Mouse (Mus musculus): ENCODE data around the gene Npb.

Gene Npb

DNA sequence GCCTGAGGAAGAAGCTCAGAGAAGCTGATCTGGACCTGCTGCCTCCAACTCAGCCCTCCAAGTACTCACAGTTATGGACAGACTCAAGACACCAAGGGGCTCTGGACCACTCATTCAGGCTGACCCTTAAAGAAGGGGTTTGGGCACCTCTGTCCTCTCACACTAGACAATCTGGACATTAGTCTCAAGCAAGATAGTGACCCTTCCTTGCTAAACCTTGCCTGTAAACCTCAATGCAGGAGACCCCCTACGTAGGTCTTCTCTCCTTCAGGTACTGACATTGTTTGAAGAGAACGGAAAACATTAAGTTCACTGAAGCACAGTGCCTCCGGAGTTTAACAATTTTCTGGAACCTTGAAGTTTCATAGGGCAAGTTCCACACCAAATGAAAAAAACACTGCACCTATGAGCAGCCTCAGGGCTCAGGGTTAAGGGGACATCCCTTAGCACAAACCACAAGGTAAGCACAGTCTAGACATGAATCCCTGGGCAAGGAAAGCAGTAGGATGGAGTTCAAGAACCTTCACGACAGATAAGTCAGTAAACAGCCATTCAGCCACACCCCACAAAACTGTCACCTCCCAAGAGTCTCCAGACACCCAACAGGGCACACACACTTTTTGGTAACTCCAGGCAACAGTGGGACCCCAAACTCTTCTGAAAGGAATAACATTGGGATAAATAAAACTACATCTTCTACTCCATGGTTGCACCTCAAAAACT is 23.6 kb downstream of the Npb start:
- DNase-seq (ENCODE audit: low read depth) = no peak

DNA sequence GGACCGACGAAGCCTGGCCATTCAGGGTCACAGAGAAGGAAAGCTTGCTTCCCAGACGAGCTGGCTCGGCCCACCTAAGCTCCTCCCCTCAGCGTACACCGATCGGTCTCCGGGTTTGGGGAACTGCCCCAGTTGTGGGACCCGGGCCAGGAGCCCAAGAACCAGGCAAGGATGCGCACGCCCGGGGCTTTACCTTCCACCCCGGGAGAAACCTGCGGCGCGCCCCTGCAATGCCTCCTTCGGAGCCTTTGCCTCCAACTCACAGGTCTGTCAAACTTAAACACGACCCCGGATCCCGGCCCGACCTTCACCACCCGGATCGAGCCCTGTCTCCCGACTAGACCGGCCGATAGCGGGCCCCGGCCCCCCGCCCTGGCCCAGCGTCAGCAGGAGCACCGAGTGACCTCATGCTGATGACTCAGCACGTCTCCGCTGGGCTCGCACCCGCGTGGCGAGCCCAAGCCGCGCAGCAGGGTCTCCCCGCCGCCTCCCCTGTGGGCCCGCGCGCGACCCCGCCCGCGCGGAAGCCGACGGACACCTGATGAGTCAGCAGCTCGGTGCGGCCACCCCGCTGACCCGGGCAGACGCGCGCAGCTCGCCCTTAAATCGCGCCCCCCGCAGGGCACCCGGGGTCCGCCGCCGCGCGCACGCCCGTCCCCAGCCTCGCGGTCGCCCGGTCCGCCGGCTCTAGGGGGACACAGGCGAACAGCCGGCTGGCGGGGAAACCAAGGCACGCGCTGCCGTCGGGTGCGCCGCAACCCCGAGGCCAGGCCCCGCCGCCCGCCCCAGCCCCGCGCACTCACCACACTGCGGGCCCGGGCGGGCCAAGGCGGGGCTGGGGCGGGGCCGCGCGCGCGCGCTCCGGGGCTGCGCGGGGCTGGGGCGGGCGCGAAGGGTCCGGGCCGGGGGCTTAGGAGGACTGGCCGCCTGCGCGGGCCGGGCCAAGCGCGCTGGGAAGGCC is 24.6 kb downstream of the Npb start:
- DNase-seq (ENCODE audit: low read depth) = peak; percentile 86

DNA sequence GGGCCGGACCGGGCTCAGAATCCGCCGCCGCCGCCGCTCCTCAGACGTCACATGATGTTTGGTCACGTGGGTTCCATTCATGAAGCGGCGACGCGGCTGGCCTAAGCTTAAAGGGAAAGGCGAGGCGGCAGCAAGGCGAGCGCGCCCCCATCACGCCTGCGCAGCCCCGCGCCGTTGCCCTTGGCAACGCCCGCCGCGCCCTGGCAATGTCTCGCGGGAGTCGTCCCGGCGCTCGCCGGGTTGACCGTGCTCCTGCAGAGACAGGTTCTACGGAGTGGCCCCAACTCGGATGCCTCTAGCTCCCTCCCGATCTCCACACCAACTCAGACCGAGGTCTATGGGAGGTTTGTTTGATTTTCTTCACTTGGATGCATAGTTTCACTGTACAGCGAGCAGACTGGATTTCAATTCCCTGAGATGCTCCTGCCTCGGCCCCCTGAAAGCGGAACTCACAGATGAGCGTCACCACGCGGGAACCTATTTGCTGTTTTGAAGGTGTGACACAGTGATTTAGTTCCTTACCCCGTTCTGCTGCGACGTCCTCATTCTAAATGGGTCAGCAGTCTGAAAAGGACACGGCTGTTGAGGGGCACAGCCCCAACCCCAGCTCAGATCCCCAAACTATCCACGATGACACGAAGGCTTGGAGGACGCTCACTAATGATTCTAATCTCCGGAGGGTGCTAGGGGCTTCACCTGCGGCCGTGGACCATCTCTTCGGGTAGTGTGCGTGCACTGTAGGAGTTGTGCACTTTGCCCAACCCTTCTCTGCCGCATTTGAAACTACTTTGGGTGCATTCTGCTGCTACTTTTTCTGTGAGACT is 25.5 kb downstream of the Npb start, which contains the start of gene Mafg:
TSS of gene Mafg (minus strand) at position 81 of the 824 bp plus-strand sequence.
- DNase-seq (ENCODE audit: low read depth) = peak; percentile 97

DNA sequence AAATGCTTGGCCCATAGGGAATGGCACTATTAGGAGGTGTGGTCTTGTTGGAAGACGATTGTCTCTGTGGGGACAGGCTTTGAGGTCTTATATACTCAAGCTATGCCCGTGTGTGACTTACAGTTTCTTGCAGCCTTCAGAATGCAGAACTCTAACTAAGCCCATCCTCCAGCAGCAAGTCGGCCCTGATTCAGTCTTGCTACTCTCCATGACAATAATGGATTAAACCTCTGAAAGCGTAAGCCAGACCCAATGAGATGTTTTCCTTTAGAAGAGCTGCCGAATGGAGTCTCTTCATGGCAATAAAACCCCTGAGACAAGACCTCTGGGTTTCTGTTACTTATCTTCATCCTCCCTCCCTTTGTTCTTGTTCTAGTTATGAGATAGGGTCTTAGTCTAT is 26.5 kb downstream of the Npb start:
- DNase-seq (ENCODE audit: low read depth) = no peak

DNA sequence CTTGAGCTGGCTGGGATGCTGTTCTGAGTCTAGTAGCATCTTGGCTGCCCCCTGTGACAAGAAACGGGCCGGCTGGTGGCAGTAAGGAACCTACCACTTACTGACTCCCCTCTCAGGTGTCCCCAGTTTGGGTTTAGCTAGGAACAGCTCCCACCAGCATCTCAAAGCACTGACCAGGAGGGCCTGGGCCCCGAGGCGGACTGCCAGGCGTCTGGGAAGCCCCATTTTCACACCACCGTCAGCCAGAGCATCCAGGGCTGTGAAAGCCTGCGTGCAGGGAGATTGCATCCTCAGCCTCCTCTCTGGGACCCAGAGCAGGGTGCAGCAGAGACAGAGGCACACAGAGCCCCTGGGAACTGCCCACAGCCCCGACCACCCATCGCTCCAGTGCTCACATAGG is 33.0 kb downstream of the Npb start:
- no peak for DNase-seq (ENCODE audit: low read depth)

DNA sequence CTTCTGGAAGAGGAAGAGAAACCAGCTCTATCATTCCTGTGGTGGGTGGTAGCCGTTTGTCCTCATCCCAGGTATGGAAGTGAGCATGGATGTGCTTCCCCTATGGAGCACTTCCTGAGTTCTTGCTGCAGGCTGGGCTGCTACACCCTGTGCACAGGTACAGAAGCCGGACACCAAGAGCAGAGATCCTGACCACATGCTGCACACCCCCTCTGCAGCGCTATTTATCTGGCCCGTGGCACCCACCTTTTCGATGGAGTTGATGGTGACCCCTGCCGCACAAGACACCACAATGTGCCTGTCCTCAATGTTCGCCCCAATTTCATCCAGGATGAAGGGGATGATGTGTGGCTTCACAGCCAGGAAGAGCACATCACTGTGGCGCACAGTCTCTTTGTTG is 33.6 kb downstream of the Npb start:
- DNase-seq (ENCODE audit: low read depth) = no peak

DNA sequence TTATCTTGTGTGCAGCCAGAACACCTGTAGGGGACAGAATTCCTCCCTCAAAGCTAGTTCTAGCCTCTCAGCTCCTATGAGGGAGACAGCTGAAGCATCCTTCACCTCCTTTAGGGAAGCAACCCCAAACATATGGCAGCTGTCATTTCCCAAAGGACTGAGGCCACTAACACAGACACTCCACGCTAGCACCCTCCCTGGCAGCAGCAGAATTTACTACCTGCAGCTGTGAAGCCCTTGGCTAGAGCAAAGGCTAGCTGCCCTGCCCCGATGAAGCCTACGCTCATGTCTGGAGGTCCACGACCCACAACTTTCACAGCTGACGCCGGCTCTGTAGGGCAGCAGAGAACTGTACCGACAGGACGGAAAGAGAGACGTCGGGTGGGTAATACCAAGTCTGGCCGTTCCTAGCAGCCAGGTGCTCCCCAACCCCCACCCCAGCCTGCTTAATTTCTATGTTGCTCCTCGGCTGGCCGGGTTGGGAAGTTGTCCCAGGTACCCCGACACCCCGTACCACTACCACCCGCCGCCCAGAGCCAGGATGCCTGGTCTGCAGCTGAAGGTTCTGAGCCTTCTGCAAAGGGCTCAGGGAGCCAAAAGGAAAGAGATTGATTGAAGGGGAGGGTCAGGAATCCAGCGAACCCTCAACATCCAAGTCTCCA is 34.8 kb downstream of the Npb start:
- no peak for DNase-seq (ENCODE audit: low read depth)

DNA sequence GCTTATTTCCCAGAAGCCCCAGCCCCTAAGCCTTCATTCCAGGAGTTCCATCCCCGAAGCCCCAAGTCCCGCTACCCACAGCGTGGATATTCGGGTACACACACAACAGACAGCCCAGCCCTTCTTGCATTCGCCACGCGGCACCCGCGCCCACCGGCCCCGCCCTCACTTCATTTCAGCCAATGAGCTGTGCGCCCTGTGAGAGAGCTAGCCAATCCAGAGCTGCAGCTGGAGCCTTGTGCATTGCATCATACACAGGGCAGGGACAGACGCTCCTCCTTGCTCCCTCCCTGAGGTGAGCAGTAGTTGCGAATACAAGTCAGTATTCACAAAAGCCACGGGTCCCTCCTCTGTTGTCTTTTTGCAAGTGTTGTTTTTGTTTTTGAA is 35.3 kb downstream of the Npb start, which contains the start of gene Pycr1:
TSS of gene Pycr1 (minus strand) at position 169 of the 387 bp plus-strand sequence.
- DNase-seq (ENCODE audit: low read depth) = peak; percentile 95

DNA sequence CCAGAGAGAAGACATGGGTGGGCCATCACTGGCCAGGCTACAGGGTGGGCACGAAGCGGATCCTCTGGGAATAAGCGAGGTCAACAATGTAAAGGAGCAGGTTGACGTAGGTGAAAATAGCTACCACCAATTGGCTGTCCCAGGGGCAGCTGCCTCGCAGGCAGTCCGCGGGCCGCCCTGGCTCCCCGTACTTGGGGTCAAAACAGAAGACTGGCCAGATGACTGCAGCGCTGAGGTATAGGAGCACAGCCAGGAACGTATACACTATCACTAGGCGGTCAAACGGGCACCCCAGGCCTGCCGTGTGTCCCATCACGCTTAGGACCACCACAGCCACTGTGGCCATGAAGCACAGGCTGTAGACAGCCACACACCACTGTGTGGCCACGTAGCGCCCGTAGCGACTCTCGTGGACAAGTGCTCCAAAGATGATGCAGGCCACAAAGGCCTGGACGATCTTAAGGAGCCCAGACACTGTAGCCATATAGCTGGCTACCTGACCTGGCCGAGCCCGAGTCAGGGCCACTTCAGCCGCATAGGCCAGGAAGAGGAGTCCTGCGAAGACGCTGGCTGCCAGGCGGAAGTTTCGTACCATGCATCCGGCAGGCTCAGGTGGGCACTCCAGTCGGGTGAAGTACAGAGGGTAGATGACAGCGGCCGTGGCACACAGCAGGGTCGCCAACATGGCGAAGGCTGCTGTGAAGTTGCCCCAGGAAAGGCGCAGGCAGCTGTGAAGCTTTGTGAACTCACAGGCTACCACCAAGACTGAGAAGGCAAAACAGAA is 39.0 kb downstream of the Npb start:
- no peak for DNase-seq (ENCODE audit: low read depth)

DNA sequence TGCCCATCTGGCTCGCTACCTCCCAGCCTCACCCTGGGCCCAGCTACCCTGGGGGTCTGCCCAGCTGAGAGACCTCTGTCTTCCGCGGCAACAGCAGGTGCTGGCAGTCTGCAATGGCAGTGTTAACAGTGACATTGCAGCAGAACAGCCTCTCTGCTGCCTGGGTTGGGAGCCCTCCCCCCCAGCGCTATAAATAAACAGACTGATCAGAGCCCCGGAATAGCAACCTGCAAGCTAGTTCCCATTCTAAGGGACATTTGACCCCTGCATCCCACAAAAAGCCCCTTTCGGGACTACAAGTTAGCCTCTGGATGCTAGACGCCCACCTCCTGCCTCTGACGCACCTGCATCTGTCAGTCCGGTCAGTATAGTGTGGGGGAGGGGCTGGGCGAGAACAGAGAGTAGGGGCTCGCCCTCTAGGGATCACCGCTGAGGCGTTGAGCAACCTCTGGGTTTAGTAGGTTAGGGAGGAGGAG is 39.8 kb downstream of the Npb start, which contains the start of gene Myadml2:
TSS of gene Myadml2 (minus strand) at position 158 of the 476 bp plus-strand sequence.
- peak; percentile 24 for DNase-seq (ENCODE audit: low read depth)

DNA sequence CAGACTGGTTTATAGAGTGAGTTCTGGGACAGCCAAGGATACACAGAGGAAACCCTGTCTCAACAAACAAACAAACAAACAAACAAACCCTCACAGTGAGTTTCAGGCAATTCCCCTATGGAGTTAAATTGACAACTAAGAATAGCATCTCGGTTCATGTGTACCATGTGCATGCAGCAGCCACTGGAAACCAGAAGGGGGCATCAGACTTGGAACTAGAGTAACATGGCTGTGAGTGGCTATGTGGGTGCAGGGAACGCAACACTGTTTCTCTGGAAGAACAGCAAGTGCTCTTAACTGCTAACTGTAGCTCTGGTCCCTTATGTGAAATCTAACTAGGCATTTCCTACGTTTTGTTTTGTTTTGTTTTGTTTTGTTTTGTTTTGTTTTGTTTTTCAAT is 43.6 kb downstream of the Npb start:
- DNase-seq (ENCODE audit: low read depth) = peak; percentile 56

DNA sequence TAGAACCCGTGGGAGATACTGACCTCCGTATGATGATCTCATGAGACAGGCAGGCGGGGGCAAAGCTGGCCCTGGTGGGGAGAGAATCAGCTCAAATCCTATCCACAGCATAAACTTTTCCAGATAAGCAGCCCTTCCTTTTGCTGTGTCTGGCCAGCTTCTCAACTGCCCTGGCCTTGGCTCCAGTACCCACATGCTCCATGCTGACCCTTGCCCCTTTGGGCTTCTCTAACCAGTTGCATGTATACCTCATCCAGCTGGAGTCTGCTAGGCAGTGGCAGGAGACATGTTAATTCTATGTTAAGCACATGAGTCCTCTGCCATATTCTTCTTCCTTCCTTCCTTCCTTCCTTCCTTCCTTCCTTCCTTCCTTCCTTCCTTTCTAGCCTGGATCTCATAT is 46.5 kb downstream of the Npb start:
- DNase-seq (ENCODE audit: low read depth) = no peak

DNA sequence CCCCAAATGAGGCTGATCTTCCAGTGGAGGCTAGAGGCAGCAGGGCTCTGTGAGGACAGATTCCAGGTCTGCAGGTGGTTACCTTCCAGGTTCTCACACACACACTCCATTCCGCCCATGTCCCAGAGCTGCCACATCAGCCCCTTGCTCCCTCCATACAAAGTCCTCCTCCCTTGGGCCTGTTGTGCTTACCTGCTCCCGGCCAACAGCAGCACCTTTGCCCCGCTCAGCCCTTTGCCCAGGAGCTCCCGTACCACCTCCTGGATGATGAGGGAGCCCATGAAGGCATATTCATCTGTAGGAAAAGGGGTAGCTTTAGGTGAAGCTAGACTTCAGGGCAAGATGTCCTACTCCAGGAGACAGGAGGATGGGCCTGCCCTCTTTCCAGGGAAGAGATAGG is 49.0 kb downstream of the Npb start:
- no peak for DNase-seq (ENCODE audit: low read depth)
